Mouse (Mus musculus): ENCODE results near the gene Olfr1140. TPM values are rescaled to one million over a fixed set of nuclear protein-coding genes. Genes with fewer than 3 reads are reported as not detected.

Gene Olfr1140
- total and polyA plus RNA-seq, 2 experiments from 2014 or later, result not detected

DNA sequence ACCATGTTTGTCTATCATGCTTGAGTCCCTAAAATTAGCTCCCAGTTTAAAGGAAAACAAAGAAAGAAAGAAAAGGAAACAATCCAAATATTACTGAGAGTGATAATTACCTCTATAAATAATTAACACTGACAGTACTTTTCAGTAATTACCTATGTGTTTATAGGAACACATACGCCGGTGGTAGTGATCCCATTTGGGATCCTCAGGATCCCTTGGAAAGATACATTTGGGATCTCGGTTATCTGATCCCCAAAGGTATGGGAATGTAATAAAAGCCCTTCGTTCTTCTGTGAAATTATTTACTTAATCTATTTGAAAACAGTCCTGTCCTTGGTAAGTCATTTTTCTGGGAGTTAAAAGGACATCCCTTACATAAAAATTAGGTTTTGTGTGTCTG lies 35.6 kb downstream of the Olfr1140 start, which contains the start of gene Olfr152:
Gene Olfr152 (plus strand): TSS at position 301 of the 400 bp plus-strand sequence.
- Histone ChIP-seq H3K27ac (ENCODE audit: low read depth) (no peak within 1 kb of the TSS), H3K4me2 (ENCODE audit: low read depth, low read length) (no peak within 1 kb of the TSS), H3K9me3 (replicated peaks; ENCODE audit: control insufficient read depth, low read length) (no peaks in the 10 kb centered on the region), H3K36me3 (replicated peaks; ENCODE audit: control insufficient read depth, insufficient read depth, low read length) (no peaks in the 10 kb centered on the region), H3K4me3 (ENCODE audit: low read depth, low read length) (no peak within 1 kb of the TSS), H3K4me1 (ENCODE audit: control insufficient read depth, insufficient read depth) (no peaks in the 10 kb centered on the region), H3K27me3 (ENCODE audit: control insufficient read depth, insufficient read depth, low read length) (no peaks in the 10 kb centered on the region), H3K9ac (replicated peaks; ENCODE audit: low read depth, low read length) (no peak within 1 kb of the TSS)
- ATAC-seq (ENCODE audit: insufficient read depth, low read depth) (no peak), DNase-seq (ENCODE audit: low spot score) (no peak)
- 73% methylated on average over 4 of the region's 4 CpGs for WGBS
- TF ChIP-seq CTCF (IDR thresholded peaks at IDR 0.05; ENCODE audit: low read depth) (no peak), EP300 (IDR thresholded peaks at IDR 0.05; ENCODE audit: low read depth) (no peak)

Other genes starting within 250 kb of the Olfr1140 start
- gene Pramel7, start 246.7 kb upstream of the Olfr1140 start, total RNA-seq (2014; rRNA removed; ENCODE audit: low replicate concordance), result not detected in 2 replicates
- gene Pramel7, start 246.7 kb upstream of the Olfr1140 start, polyA plus RNA-seq (2015; fragmentation: Nextera tagmentation; extraction: Ambion mirVana), result not detected in 2 replicates
- gene Pramel6, start 237.2 kb upstream of the Olfr1140 start, total RNA-seq (2014; rRNA removed; ENCODE audit: low replicate concordance), result not detected in 2 replicates
- not detected in 2 replicates for gene Pramel6, start 237.2 kb upstream of the Olfr1140 start, polyA plus RNA-seq (2015; fragmentation: Nextera tagmentation; extraction: Ambion mirVana)
- gene Olfr153, start 212.0 kb upstream of the Olfr1140 start, total RNA-seq (2014; rRNA removed; ENCODE audit: low replicate concordance), result not detected in 2 replicates
- gene Olfr153, start 212.0 kb upstream of the Olfr1140 start, polyA plus RNA-seq (2015; fragmentation: Nextera tagmentation; extraction: Ambion mirVana), result not detected in 2 replicates
- gene Olfr1128, start 198.2 kb upstream of the Olfr1140 start, total RNA-seq (2014; rRNA removed; ENCODE audit: low replicate concordance), result not detected in 2 replicates
- not detected in 2 replicates for gene Olfr1128, start 198.2 kb upstream of the Olfr1140 start, polyA plus RNA-seq (2015; fragmentation: Nextera tagmentation; extraction: Ambion mirVana)
- gene Olfr1129, start 169.8 kb upstream of the Olfr1140 start, total RNA-seq (2014; rRNA removed; ENCODE audit: low replicate concordance), result not detected in 2 replicates
- gene Olfr1129, start 169.8 kb upstream of the Olfr1140 start, polyA plus RNA-seq (2015; fragmentation: Nextera tagmentation; extraction: Ambion mirVana), result not detected in 2 replicates
- gene Olfr1130, start 137.5 kb upstream of the Olfr1140 start, total RNA-seq (2014; rRNA removed; ENCODE audit: low replicate concordance), result not detected in 2 replicates
- not detected in 2 replicates for gene Olfr1130, start 137.5 kb upstream of the Olfr1140 start, polyA plus RNA-seq (2015; fragmentation: Nextera tagmentation; extraction: Ambion mirVana)
- not detected in 2 replicates for gene Olfr1131, start 116.6 kb upstream of the Olfr1140 start, total RNA-seq (2014; rRNA removed; ENCODE audit: low replicate concordance)
- gene Olfr1131, start 116.6 kb upstream of the Olfr1140 start, polyA plus RNA-seq (2015; fragmentation: Nextera tagmentation; extraction: Ambion mirVana), result not detected in 2 replicates
- not detected in 2 replicates for gene Olfr1132, start 106.2 kb upstream of the Olfr1140 start, total RNA-seq (2014; rRNA removed; ENCODE audit: low replicate concordance)
- not detected in 2 replicates for gene Olfr1132, start 106.2 kb upstream of the Olfr1140 start, polyA plus RNA-seq (2015; fragmentation: Nextera tagmentation; extraction: Ambion mirVana)
- gene Olfr1133, start 96.4 kb upstream of the Olfr1140 start, total RNA-seq (2014; rRNA removed; ENCODE audit: low replicate concordance), result not detected in 2 replicates
- gene Olfr1133, start 96.4 kb upstream of the Olfr1140 start, polyA plus RNA-seq (2015; fragmentation: Nextera tagmentation; extraction: Ambion mirVana), result not detected in 2 replicates
- gene Olfr1134, start 85.3 kb upstream of the Olfr1140 start, total RNA-seq (2014; rRNA removed; ENCODE audit: low replicate concordance), result not detected in 2 replicates
- gene Olfr1134, start 85.3 kb upstream of the Olfr1140 start, polyA plus RNA-seq (2015; fragmentation: Nextera tagmentation; extraction: Ambion mirVana), result not detected in 2 replicates
- gene Olfr1135, start 70.1 kb upstream of the Olfr1140 start, total RNA-seq (2014; rRNA removed; ENCODE audit: low replicate concordance), result not detected in 2 replicates
- gene Olfr1135, start 70.1 kb upstream of the Olfr1140 start, polyA plus RNA-seq (2015; fragmentation: Nextera tagmentation; extraction: Ambion mirVana), result not detected in 2 replicates
- not detected in 2 replicates for gene Olfr1136, start 49.8 kb upstream of the Olfr1140 start, total RNA-seq (2014; rRNA removed; ENCODE audit: low replicate concordance)
- not detected in 2 replicates for gene Olfr1136, start 49.8 kb upstream of the Olfr1140 start, polyA plus RNA-seq (2015; fragmentation: Nextera tagmentation; extraction: Ambion mirVana)
- gene Olfr1137, start 30.6 kb upstream of the Olfr1140 start, total RNA-seq (2014; rRNA removed; ENCODE audit: low replicate concordance), result not detected in 2 replicates
- gene Olfr1137, start 30.6 kb upstream of the Olfr1140 start, polyA plus RNA-seq (2015; fragmentation: Nextera tagmentation; extraction: Ambion mirVana), result not detected in 2 replicates
- not detected in 2 replicates for gene Olfr1138, start 3.8 kb upstream of the Olfr1140 start, total RNA-seq (2014; rRNA removed; ENCODE audit: low replicate concordance)
- gene Olfr1138, start 3.8 kb upstream of the Olfr1140 start, polyA plus RNA-seq (2015; fragmentation: Nextera tagmentation; extraction: Ambion mirVana), result not detected in 2 replicates
- not detected in 2 replicates for gene Olfr1141, start 10.2 kb downstream of the Olfr1140 start, total RNA-seq (2014; rRNA removed; ENCODE audit: low replicate concordance)
- not detected in 2 replicates for gene Olfr1141, start 10.2 kb downstream of the Olfr1140 start, polyA plus RNA-seq (2015; fragmentation: Nextera tagmentation; extraction: Ambion mirVana)
- not detected in 2 replicates for gene Olfr152, start 35.7 kb downstream of the Olfr1140 start, total RNA-seq (2014; rRNA removed; ENCODE audit: low replicate concordance)
- gene Olfr152, start 35.7 kb downstream of the Olfr1140 start, polyA plus RNA-seq (2015; fragmentation: Nextera tagmentation; extraction: Ambion mirVana), result not detected in 2 replicates
- not detected in 2 replicates for gene Olfr1143, start 56.8 kb downstream of the Olfr1140 start, total RNA-seq (2014; rRNA removed; ENCODE audit: low replicate concordance)
- not detected in 2 replicates for gene Olfr1143, start 56.8 kb downstream of the Olfr1140 start, polyA plus RNA-seq (2015; fragmentation: Nextera tagmentation; extraction: Ambion mirVana)
- not detected in 2 replicates for gene Olfr1145, start 66.1 kb downstream of the Olfr1140 start, total RNA-seq (2014; rRNA removed; ENCODE audit: low replicate concordance)
- not detected in 2 replicates for gene Olfr1145, start 66.1 kb downstream of the Olfr1140 start, polyA plus RNA-seq (2015; fragmentation: Nextera tagmentation; extraction: Ambion mirVana)
- not detected in 2 replicates for gene Olfr1148, start 86.8 kb downstream of the Olfr1140 start, total RNA-seq (2014; rRNA removed; ENCODE audit: low replicate concordance)
- not detected in 2 replicates for gene Olfr1148, start 86.8 kb downstream of the Olfr1140 start, polyA plus RNA-seq (2015; fragmentation: Nextera tagmentation; extraction: Ambion mirVana)
- gene Olfr1150-ps1, start 100.2 kb downstream of the Olfr1140 start, total RNA-seq (2014; rRNA removed; ENCODE audit: low replicate concordance), result not detected in 2 replicates
- gene Olfr1150-ps1, start 100.2 kb downstream of the Olfr1140 start, polyA plus RNA-seq (2015; fragmentation: Nextera tagmentation; extraction: Ambion mirVana), result not detected in 2 replicates
- gene Olfr1151, start 112.1 kb downstream of the Olfr1140 start, total RNA-seq (2014; rRNA removed; ENCODE audit: low replicate concordance), result not detected in 2 replicates
- not detected in 2 replicates for gene Olfr1151, start 112.1 kb downstream of the Olfr1140 start, polyA plus RNA-seq (2015; fragmentation: Nextera tagmentation; extraction: Ambion mirVana)
- not detected in 2 replicates for gene Olfr1152, start 122.7 kb downstream of the Olfr1140 start, total RNA-seq (2014; rRNA removed; ENCODE audit: low replicate concordance)
- gene Olfr1152, start 122.7 kb downstream of the Olfr1140 start, polyA plus RNA-seq (2015; fragmentation: Nextera tagmentation; extraction: Ambion mirVana), result not detected in 2 replicates
- not detected in 2 replicates for gene Olfr1153, start 151.2 kb downstream of the Olfr1140 start, total RNA-seq (2014; rRNA removed; ENCODE audit: low replicate concordance)
- gene Olfr1153, start 151.2 kb downstream of the Olfr1140 start, polyA plus RNA-seq (2015; fragmentation: Nextera tagmentation; extraction: Ambion mirVana), result not detected in 2 replicates
- not detected in 2 replicates for gene Olfr1154, start 161.4 kb downstream of the Olfr1140 start, total RNA-seq (2014; rRNA removed; ENCODE audit: low replicate concordance)
- gene Olfr1154, start 161.4 kb downstream of the Olfr1140 start, polyA plus RNA-seq (2015; fragmentation: Nextera tagmentation; extraction: Ambion mirVana), result not detected in 2 replicates
- not detected in 2 replicates for gene Olfr1155, start 201.4 kb downstream of the Olfr1140 start, total RNA-seq (2014; rRNA removed; ENCODE audit: low replicate concordance)
- gene Olfr1155, start 201.4 kb downstream of the Olfr1140 start, polyA plus RNA-seq (2015; fragmentation: Nextera tagmentation; extraction: Ambion mirVana), result not detected in 2 replicates
- not detected in 2 replicates for gene Olfr1156, start 209.3 kb downstream of the Olfr1140 start, total RNA-seq (2014; rRNA removed; ENCODE audit: low replicate concordance)
- not detected in 2 replicates for gene Olfr1156, start 209.3 kb downstream of the Olfr1140 start, polyA plus RNA-seq (2015; fragmentation: Nextera tagmentation; extraction: Ambion mirVana)
- gene Olfr1157, start 224.5 kb downstream of the Olfr1140 start, total RNA-seq (2014; rRNA removed; ENCODE audit: low replicate concordance), result not detected in 2 replicates
- not detected in 2 replicates for gene Olfr1157, start 224.5 kb downstream of the Olfr1140 start, polyA plus RNA-seq (2015; fragmentation: Nextera tagmentation; extraction: Ambion mirVana)
- not detected in 2 replicates for gene Olfr74, start 230.9 kb downstream of the Olfr1140 start, total RNA-seq (2014; rRNA removed; ENCODE audit: low replicate concordance)
- gene Olfr74, start 230.9 kb downstream of the Olfr1140 start, polyA plus RNA-seq (2015; fragmentation: Nextera tagmentation; extraction: Ambion mirVana), result not detected in 2 replicates
- not detected in 2 replicates for gene Olfr1158, start 246.4 kb downstream of the Olfr1140 start, total RNA-seq (2014; rRNA removed; ENCODE audit: low replicate concordance)
- gene Olfr1158, start 246.4 kb downstream of the Olfr1140 start, polyA plus RNA-seq (2015; fragmentation: Nextera tagmentation; extraction: Ambion mirVana), result not detected in 2 replicates

Data from heart, postnatal 0 days (tissue).